Mouse (Mus musculus) embryonic facial prominence, embryonic 15.5 days (tissue): ENCODE results near the gene 1700040F15Rik. TPM values are rescaled to one million over a fixed set of nuclear protein-coding genes. Genes with fewer than 3 reads are reported as not detected.
"Not testable (repeated sequence)": the region's sequence is repeated elsewhere in the genome, so short reads cannot be mapped to it uniquely, and the experiment has no call there.

Experiments
- ATAC-seq: fragments of 200-750 bp; cut with Nextera tagmentation; 2 replicates; pipeline ENCODE4 v1.8.0; 2017; ENCODE audit warnings: low read depth, moderate TSS enrichment; ENCODE audit not compliant: insufficient number of reproducible peaks, low FRiP score, low TSS enrichment
- H3K27ac ChIP-seq: fragments of 300-500 bp; sonication (generic); replicated peaks from 2 replicates; pipeline ENCODE4 v1.5.1; 2015; ENCODE audit warnings: mild to moderate bottlenecking, inconsistent platforms
- H3K27me3 ChIP-seq: fragments of 300-500 bp; sonication (generic); 2 replicates; pipeline ENCODE4 v1.6.1; 2015; ENCODE audit warnings: inconsistent platforms
- H3K36me3 ChIP-seq: fragments of 300-500 bp; sonication (generic); 2 replicates; pipeline ENCODE4 v1.6.1; 2015; ENCODE audit warnings: mild to moderate bottlenecking, inconsistent platforms
- H3K4me1 ChIP-seq: fragments of 300-500 bp; sonication (generic); 2 replicates; pipeline ENCODE4 v1.6.1; 2015; ENCODE audit warnings: inconsistent platforms
- H3K4me2 ChIP-seq: fragments of 300-500 bp; sonication (generic); replicated peaks from 2 replicates; pipeline ENCODE4 v1.6.1; 2015; ENCODE audit warnings: mild to moderate bottlenecking, inconsistent platforms
- H3K4me3 ChIP-seq: fragments of 300-500 bp; sonication (generic); replicated peaks from 2 replicates; pipeline ENCODE4 v1.5.1; 2015; ENCODE audit warnings: mild to moderate bottlenecking, inconsistent platforms
- H3K9ac ChIP-seq: fragments of 300-500 bp; sonication (generic); 2 replicates; pipeline ENCODE4 v1.6.1; 2015; ENCODE audit warnings: inconsistent platforms
- H3K9me3 ChIP-seq: fragments of 300-500 bp; sonication (generic); replicated peaks from 2 replicates; pipeline ENCODE4 v1.6.1; 2016; ENCODE audit warnings: inconsistent platforms
- WGBS: fragments of 180-500 bp; shearing (Covaris S2); methylation state at CpG from one replicate; pipeline ENCODE4 v1.1.7; 2015; 5-methylcytosine and 5-hydroxymethylcytosine counted together
- polyA plus RNA-seq: library from polyadenylated mRNA; unstranded; fragments of >200 nt; fragmentation: Nextera tagmentation; extraction: Ambion mirVana; gene quantifications from 2 replicates; pipeline ENCODE4 v1.2.1, GENCODE M21; 2015

Gene 1700040F15Rik
- polyA plus RNA-seq: not detected in 2 replicates

- not testable (repeated sequence) for H3K9ac ChIP-seq, H3K4me3 ChIP-seq, H3K4me2 ChIP-seq, H3K9me3 ChIP-seq, H3K36me3 ChIP-seq, H3K4me1 ChIP-seq, ATAC-seq, H3K27me3 ChIP-seq, H3K27ac ChIP-seq
- no CpG with 5 or more reads among the region's 8 CpGs for WGBS
Measured at GRCm38 (mm10) chrY:61101947-61102346, at the start of gene 1700040F15Rik. Gene 1700040F15Rik (plus strand): TSS chrY:61102247.
